Mouse (Mus musculus) limb, embryonic 13.5 days (tissue): ENCODE results near the gene Rnf144b. TPM values are rescaled to one million over a fixed set of nuclear protein-coding genes. Genes with fewer than 3 reads are reported as not detected.
A peak's percentile ranks its signal among the peaks of the same experiment; 100 is the strongest.

Experiments
- ATAC-seq: fragments of 200-750 bp; cut with Nextera tagmentation; 2 replicates; pipeline ENCODE4 v1.8.0; 2017; ENCODE audit warnings: low read depth, moderate number of reproducible peaks, moderate TSS enrichment; ENCODE audit not compliant: low FRiP score
- H3K27ac ChIP-seq: fragments of 300-500 bp; sonication (generic); 2 replicates; pipeline ENCODE4 v1.5.1; 2015; ENCODE audit warnings: inconsistent platforms, mild to moderate bottlenecking, moderate library complexity
- H3K27me3 ChIP-seq: fragments of 300-500 bp; sonication (generic); 2 replicates; pipeline ENCODE4 v1.6.1; 2015; ENCODE audit warnings: mild to moderate bottlenecking, inconsistent platforms
- H3K36me3 ChIP-seq: fragments of 300-500 bp; sonication (generic); 2 replicates; pipeline ENCODE4 v1.6.1; 2015; ENCODE audit warnings: inconsistent platforms, mild to moderate bottlenecking, moderate library complexity
- H3K4me1 ChIP-seq: fragments of 300-500 bp; sonication (generic); 2 replicates; pipeline ENCODE4 v1.6.1; 2015; ENCODE audit warnings: inconsistent platforms
- H3K4me2 ChIP-seq: fragments of 300-500 bp; sonication (generic); replicated peaks from 2 replicates; pipeline ENCODE4 v1.6.1; 2015; ENCODE audit warnings: inconsistent platforms, mild to moderate bottlenecking, moderate library complexity
- H3K4me3 ChIP-seq: fragments of 300-500 bp; sonication (generic); 2 replicates; pipeline ENCODE4 v1.5.1; 2015; ENCODE audit warnings: moderate library complexity, mild to moderate bottlenecking, inconsistent platforms
- H3K9ac ChIP-seq: fragments of 300-500 bp; sonication (generic); 2 replicates; pipeline ENCODE4 v1.6.1; 2015; ENCODE audit warnings: mild to moderate bottlenecking, inconsistent platforms
- H3K9me3 ChIP-seq: fragments of 300-500 bp; sonication (generic); 2 replicates; pipeline ENCODE4 v1.6.1; 2016; ENCODE audit warnings: inconsistent platforms
- WGBS: fragments of 180-500 bp; shearing (Covaris S2); methylation state at CpG from one replicate; pipeline ENCODE4 v1.1.7; 2015; 5-methylcytosine and 5-hydroxymethylcytosine counted together
- polyA plus RNA-seq: library from polyadenylated mRNA; unstranded; fragments of >200 nt; fragmentation: Nextera tagmentation; extraction: Ambion mirVana; gene quantifications from 2 replicates; pipeline ENCODE4 v1.2.1, GENCODE M21; 2015

Gene Rnf144b
- polyA plus RNA-seq, 1 experiment from 2014 or later: 2.0 TPM

DNA sequence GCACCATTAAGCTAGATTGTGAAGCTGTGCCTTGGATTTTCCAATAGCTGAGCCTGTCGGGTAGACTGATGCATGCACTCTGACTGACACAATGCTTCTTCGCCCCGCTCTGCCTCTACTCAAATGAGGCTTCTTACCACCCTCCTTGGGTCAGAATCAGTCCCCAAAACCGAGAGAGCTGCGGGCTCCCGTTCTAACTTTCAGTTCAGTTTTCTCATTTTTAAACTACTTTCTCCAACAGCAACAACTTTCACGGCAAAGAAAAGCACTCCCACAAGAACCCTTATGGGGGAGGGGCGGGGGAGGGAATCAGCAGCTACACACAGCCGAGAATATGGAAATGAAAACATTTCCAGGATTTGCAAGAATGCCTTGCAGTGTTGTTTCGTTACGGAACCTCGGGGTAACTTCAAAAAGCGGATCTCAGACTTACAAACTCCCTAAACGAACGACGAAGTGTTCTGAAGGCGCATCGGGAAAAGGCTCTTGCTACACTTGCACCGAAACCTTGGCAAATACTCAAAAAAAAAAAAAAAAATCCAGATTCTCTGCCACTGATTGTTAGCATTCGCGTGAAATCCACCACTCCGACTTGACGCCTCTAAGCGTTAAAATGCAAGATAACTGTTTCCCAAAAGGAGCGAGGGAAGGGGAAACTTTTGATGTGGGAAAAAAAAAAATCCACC lies 17.5 kb upstream of the Rnf144b start:
- under 1% methylated on average over 25 of the region's 25 CpGs for WGBS

DNA sequence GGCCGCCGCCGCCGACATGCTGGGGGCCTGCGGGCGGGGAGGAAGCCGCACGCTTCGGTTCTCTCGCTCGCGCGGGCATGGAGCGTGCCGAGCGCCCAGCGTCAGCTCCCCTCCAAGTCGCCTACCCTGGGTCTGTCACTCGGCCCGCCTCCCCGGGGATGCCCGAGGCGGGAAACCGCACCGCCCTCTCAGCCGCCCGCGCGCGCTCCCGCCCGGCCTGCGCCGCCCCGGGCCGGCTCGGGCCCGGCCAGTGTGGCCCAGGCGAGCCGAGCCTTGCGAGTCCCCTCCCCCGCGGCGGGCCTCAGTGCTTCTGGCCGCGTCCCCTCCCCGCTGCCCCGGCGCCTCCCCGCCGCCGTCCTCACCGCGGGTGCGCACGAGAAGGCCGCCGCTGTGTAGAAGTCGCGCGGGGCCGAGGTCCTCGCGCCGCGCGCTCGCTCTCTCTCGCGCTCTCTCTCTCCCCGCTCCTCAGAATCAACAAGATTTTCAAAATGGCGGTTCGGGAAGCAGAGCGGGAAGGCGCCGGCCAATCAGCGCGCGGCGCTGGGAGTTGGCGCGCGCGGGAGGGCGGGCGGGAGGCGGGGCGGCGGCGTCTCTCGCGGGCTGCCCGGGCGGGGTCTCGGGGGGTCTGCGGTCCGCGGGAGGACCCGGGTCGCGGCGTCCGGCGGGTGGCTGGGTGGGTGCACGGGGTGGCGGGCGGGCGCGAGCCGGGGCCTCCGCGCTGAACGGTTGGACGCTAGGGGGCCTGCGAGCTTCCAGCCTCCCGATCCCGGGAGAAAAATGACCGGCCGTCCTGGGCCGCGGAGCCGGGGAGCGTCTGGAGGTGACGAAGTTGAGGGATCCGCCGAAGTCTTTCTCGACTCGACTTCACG lies 16.5 kb upstream of the Rnf144b start, which contains the start of gene Dek:
Gene Dek (minus strand): TSS at position 491 of the 869 bp plus-strand sequence.
- H3K4me1 ChIP-seq: peaks cover 23% of the 10 kb centered on the region
- H3K36me3 ChIP-seq: peaks cover 5% of the 10 kb centered on the region
- peak within 1 kb of the TSS; percentile 68 for H3K4me2 ChIP-seq
- no peaks in the 10 kb centered on the region for H3K27me3 ChIP-seq
- H3K9ac ChIP-seq: peak within 1 kb of the TSS; percentile 98
- H3K4me3 ChIP-seq: peak within 1 kb of the TSS; percentile 93
- ATAC-seq: peak; percentile 93
- no peaks in the 10 kb centered on the region for H3K9me3 ChIP-seq
- peak within 1 kb of the TSS; percentile 100 for H3K27ac ChIP-seq
- under 1% methylated on average over 120 of the region's 129 CpGs for WGBS

More for the DNA sequence above, 17.5 kb upstream of the Rnf144b start:
- peaks cover 23% of the 10 kb centered on the region for H3K4me1 ChIP-seq
- H3K36me3 ChIP-seq: peaks cover 12% of the 10 kb centered on the region
- no peaks in the 10 kb centered on the region for H3K27me3 ChIP-seq
- no peaks in the 10 kb centered on the region for H3K9me3 ChIP-seq
- H3K4me3 ChIP-seq: peak overlapping the region; percentile 93
- H3K4me2 ChIP-seq: peak overlapping the region; percentile 68
- H3K27ac ChIP-seq: peak overlapping the region; percentile 100
- peak overlapping the region; percentile 98 for H3K9ac ChIP-seq
- ATAC-seq: no peak

- WGBS: under 1% methylated on average over 20 of the region's 20 CpGs
- Histone ChIP-seq H3K27ac (peak overlapping the region; percentile 100), H3K4me1 (peaks cover 23% of the 10 kb centered on the region), H3K4me3 (peak overlapping the region; percentile 93), H3K9ac (peak overlapping the region; percentile 98), H3K27me3 (no peaks in the 10 kb centered on the region), H3K36me3 (no peaks in the 10 kb centered on the region; the same call in 1 of the 2 replicates), H3K9me3 (no peaks in the 10 kb centered on the region), H3K4me2 (peak overlapping the region; percentile 68)
- ATAC-seq: peak; percentile 17; the same call in 1 of the 2 replicates
Observed at GRCm38 (mm10) chr13:47106580-47106888, 15.9 kb upstream of the Rnf144b start.

DNA sequence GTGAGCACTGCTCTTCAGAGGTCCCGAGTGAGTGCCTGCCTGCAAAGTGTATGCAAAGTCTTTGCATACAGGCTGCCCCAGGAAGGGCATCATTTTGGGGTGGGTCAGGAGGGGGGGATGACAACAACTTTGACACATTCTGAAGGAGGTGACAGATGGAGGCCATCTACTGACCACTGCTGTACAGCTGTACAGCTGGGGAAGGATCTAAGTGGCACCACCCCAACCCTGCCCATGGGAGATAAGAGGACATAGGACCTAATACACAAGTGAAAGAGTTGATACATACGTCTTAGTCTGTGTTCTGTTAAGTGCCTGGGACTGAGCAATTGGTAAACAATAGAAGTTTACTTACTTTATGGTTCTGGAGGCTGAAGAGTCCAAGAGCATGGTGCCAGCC lies 13.2 kb upstream of the Rnf144b start:
- ATAC-seq: no peak
- no peak overlapping the region for H3K27ac ChIP-seq
- peaks cover 8% of the 10 kb centered on the region for H3K4me1 ChIP-seq
- H3K4me3 ChIP-seq: no peak overlapping the region
- WGBS: 76% methylated on average over 2 of the region's 2 CpGs
- no peak overlapping the region for H3K4me2 ChIP-seq
- no peaks in the 10 kb centered on the region for H3K36me3 ChIP-seq
- H3K27me3 ChIP-seq: no peaks in the 10 kb centered on the region
- H3K9ac ChIP-seq: no peak overlapping the region
- no peaks in the 10 kb centered on the region for H3K9me3 ChIP-seq

DNA sequence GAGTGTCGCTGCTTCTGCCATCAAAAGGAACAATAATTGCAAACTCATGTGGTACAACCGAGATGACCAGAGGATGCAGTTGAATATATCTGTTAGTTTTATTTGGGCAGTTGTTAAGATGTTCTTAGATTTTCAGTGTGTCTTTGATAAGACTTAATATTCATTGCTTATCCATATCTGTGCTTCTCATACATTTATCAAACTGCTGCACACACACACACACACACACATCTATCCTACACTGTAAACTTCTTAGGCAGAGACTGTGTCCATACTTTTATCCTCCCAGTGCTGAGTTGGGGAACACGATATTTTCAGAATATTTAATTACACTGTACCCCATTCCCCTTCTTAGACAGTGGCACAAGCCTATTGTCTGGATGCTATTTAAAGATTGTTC lies 11.3 kb upstream of the Rnf144b start:
- H3K36me3 ChIP-seq: no peaks in the 10 kb centered on the region
- H3K4me2 ChIP-seq: no peak overlapping the region
- H3K27ac ChIP-seq: no peak overlapping the region
- ATAC-seq: no peak
- H3K4me1 ChIP-seq: peaks cover 6% of the 10 kb centered on the region
- no peaks in the 10 kb centered on the region for H3K9me3 ChIP-seq
- H3K9ac ChIP-seq: no peak overlapping the region
- WGBS: 69% methylated on average over 3 of the region's 3 CpGs
- no peaks in the 10 kb centered on the region for H3K27me3 ChIP-seq
- H3K4me3 ChIP-seq: no peak overlapping the region

DNA sequence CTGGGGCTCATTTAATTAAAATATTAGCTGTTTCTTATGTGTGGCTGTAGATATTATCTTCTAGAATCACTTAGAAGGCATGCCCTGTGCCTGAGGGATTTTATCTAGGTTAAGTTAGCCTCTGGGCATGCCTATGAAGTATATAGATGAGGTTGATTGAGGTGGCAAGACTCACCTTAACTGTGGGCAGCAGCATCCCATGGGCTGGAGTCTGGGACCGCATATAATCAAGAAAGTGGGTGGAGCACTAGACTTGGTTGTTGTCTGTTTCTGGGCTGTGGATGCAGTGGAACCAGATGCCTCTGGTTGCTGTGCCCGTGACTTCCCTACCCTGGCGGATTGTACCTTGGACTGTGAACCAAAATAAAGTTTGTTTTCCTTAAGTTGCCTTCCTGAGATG lies 10.4 kb upstream of the Rnf144b start:
- Histone ChIP-seq H3K9me3 (no peaks in the 10 kb centered on the region), H3K4me1 (peaks cover 3% of the 10 kb centered on the region), H3K36me3 (no peaks in the 10 kb centered on the region), H3K27ac (no peak overlapping the region), H3K9ac (no peak overlapping the region), H3K4me3 (no peak overlapping the region), H3K27me3 (no peaks in the 10 kb centered on the region), H3K4me2 (no peak overlapping the region)
- ATAC-seq: no peak
- 73% methylated on average over 3 of the region's 3 CpGs for WGBS

DNA sequence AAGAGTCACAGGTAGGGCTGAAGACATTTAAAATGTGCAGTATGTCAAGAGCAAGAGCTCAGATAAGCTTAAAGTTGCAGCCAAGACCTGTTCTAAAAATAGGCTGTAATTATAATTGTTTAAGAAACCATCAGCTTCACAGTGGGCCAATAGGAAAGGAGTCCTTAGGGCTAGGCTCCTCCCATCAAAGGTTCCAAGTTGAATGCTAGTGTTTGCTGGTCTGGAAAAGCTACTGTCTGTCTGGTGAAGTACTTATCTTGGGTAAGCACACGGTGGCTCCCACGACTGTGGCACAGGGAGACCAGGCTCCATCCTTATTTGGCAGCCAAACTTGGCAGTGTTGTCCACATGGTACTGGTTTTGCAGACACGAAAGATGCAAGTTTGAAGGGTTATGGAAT lies 9.5 kb upstream of the Rnf144b start:
- Histone ChIP-seq H3K4me3 (no peak overlapping the region), H3K9ac (no peak overlapping the region), H3K4me2 (no peak overlapping the region), H3K36me3 (no peaks in the 10 kb centered on the region), H3K9me3 (no peaks in the 10 kb centered on the region), H3K27me3 (no peaks in the 10 kb centered on the region), H3K4me1 (no peaks in the 10 kb centered on the region), H3K27ac (no peak overlapping the region)
- no peak for ATAC-seq
- WGBS: 69% methylated on average over 3 of the region's 3 CpGs

DNA sequence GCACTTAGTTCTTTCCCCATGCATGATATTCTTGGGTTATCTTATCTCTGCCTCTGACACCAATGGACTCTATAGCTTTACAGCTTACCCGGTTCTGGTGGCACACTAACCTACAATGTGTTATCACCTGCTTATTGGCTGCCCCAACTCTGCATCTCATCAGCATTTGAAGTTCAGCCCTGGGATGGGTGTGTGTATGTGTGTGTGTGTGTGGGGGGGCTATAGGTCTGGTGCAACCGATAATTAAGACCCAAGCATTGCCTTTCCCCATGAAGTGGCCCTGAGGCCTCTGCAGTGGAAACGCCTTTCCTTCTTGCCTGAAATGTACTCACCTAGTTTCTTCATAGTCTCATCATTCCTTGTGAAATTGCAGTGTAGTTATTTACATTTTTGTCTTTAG lies 6.5 kb upstream of the Rnf144b start:
- Histone ChIP-seq H3K27ac (no peak overlapping the region), H3K9ac (no peak overlapping the region), H3K4me1 (no peaks in the 10 kb centered on the region), H3K4me2 (no peak overlapping the region), H3K27me3 (peaks cover 4% of the 10 kb centered on the region), H3K4me3 (no peak overlapping the region), H3K9me3 (no peaks in the 10 kb centered on the region), H3K36me3 (no peaks in the 10 kb centered on the region)
- WGBS: 84% methylated on average over 3 of the region's 3 CpGs
- ATAC-seq: no peak

DNA sequence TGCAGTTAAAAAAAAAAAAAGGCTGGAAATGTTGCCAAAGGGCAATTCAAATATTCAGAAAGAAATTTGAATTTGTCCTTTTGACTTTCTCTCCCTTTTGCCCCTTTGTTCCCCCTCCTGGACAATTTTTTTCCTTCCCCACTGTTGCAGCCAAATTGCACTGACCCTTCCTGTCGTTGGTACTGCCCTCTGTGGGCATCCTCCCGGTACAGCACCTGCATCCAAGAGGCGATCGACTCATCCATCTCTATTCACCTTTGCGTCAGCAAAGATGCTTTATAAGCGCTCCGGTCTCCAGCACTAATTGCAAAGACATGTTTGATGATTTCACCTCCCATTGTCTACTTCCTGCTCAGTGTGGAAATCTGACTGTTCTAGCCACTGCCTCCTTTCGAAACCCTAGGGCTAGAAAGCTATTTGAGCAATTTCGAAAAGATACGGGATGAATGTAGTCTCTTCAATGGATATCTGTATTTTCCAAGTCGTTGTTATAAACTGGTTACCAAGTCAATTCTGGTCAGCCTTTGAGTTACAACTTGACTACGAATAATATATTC lies 1.0 kb upstream of the Rnf144b start:
- Histone ChIP-seq H3K4me1 (peaks cover 14% of the 10 kb centered on the region), H3K9me3 (no peaks in the 10 kb centered on the region), H3K27ac (no peak overlapping the region), H3K36me3 (no peaks in the 10 kb centered on the region), H3K9ac (no peak overlapping the region), H3K27me3 (peaks cover 37% of the 10 kb centered on the region), H3K4me3 (no peak overlapping the region), H3K4me2 (peak overlapping the region; percentile 95; the same call in 1 of the 2 replicates)
- WGBS: 43% methylated on average over 12 of the region's 12 CpGs
- no peak for ATAC-seq

DNA sequence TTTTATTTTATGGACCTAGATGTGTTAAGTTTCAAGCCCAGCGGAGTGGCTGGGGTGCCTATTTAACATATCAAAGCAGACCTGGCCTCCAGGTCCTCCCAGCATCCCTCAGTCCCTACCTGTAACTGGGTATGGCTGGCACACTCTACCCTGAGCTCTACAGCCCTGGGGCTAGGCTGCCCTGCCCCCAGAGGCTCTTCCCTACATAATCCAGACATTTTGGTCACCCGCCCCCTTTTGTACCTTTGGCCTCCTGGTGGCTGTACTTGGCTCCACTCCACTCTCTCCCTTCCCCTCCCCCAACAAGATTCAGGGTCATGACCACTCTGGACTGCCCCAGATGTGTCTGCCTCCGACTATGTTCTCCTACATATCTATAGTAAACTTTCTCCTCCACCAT lies 2.0 kb downstream of the Rnf144b start:
- H3K4me2 ChIP-seq: no peak overlapping the region
- WGBS: 46% methylated on average over 3 of the region's 3 CpGs
- H3K4me3 ChIP-seq: no peak overlapping the region
- H3K4me1 ChIP-seq: peaks cover 18% of the 10 kb centered on the region
- H3K36me3 ChIP-seq: no peaks in the 10 kb centered on the region
- no peaks in the 10 kb centered on the region for H3K9me3 ChIP-seq
- no peak overlapping the region for H3K9ac ChIP-seq
- no peak overlapping the region for H3K27ac ChIP-seq
- ATAC-seq: no peak
- H3K27me3 ChIP-seq: peaks cover 37% of the 10 kb centered on the region

- no peak overlapping the region for H3K4me2 ChIP-seq
- peaks cover 18% of the 10 kb centered on the region for H3K4me1 ChIP-seq
- H3K9ac ChIP-seq: no peak overlapping the region
- peaks cover 37% of the 10 kb centered on the region for H3K27me3 ChIP-seq
- WGBS: 72% methylated on average over 6 of the region's 6 CpGs
- no peak overlapping the region for H3K27ac ChIP-seq
- no peaks in the 10 kb centered on the region for H3K36me3 ChIP-seq
- H3K4me3 ChIP-seq: no peak overlapping the region
- no peaks in the 10 kb centered on the region for H3K9me3 ChIP-seq
- ATAC-seq: no peak
Observed at GRCm38 (mm10) chr13:47124986-47125385, 2.5 kb downstream of the Rnf144b start.

DNA sequence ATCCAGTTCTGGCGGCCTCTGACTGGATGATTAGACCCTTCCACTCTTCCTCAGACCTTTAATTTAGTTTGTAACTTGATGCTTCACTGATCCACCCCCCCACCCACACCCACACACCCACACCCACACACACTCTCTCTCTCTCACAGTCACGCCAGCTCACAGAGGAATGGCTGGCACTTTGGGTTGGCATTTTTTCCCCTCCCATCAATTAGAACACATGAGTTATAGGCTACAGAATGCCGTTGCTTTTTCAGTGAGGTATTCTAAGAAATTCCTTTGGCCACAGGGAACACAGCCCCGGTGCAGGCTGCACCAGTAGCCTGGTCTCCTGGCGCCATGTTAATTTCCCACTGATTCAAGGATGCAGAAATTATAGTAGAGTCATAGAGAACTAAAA lies 3.1 kb downstream of the Rnf144b start:
- H3K9ac ChIP-seq: no peak overlapping the region
- no peak overlapping the region for H3K4me2 ChIP-seq
- peaks cover 37% of the 10 kb centered on the region for H3K27me3 ChIP-seq
- H3K4me3 ChIP-seq: no peak overlapping the region
- 50% methylated on average over 5 of the region's 5 CpGs for WGBS
- no peak for ATAC-seq
- H3K27ac ChIP-seq: no peak overlapping the region
- peaks cover 18% of the 10 kb centered on the region for H3K4me1 ChIP-seq
- no peaks in the 10 kb centered on the region for H3K36me3 ChIP-seq
- H3K9me3 ChIP-seq: no peaks in the 10 kb centered on the region
